Mouse (Mus musculus) megakaryocyte, adult 5-6 weeks (primary cell): ENCODE measurements around the gene Prpsap1. TPM values are rescaled to one million over a fixed set of nuclear protein-coding genes. Genes with fewer than 3 reads are reported as not detected.
"Not testable (repeated sequence)": the region's sequence is repeated elsewhere in the genome, so short reads cannot be mapped to it uniquely, and the experiment has no call there.

ENCODE experiments used
- ATAC-seq: 2 replicates; pipeline ENCODE4 v1.8.0; 2016; ENCODE audit warnings: mild to moderate bottlenecking, inconsistent platforms; ENCODE audit not compliant: poor library complexity, severe bottlenecking
- total RNA-seq, 2 experiments: library from RNA; stranded (forward) in 1 of 2; stranded (reverse) in 1 of 2; fragments of 153-499, 151-499 nt in 1 of 2; fragments of 221-1000, 200-1000 nt in 1 of 2; gene quantifications; 2 replicates each; pipeline versions ENCODE4 v1.2.3 to v1.2.4; 2015 to 2017

Gene Prpsap1
- total RNA-seq, 2 experiments from 2014 or later = 32.6 to 34.6 TPM

DNA sequence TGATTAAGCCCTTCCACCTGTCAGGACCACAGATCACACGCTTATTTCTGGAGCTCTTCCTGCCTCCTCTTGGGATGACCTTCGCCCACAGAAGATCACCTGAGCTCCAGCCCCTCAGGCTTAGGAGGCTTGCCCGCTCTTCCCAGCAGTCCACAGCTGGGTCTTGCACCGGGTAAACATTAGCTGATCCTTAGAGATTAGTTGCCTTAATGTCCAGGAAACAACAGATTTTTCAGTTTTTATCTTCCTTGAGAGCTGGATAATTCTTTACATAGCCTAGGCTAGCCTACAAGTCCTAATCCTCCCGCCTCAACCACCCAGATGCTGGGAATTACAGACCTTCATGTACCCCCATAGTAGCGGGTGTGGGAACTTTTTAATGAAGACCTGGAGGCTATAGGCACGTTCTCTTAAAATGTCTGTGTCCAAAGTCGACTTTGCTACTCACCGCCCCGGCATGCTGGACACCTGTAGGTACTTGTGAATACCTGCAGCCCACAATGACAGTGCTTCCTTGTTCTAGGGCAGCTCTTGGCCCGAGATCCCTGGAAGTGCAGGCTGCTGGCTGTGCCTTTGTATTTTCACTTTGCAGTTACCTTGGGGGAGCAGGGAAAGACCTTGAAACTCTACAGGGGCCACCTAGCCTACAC is 62.4 kb downstream of the Prpsap1 start:
- no peak for ATAC-seq

DNA sequence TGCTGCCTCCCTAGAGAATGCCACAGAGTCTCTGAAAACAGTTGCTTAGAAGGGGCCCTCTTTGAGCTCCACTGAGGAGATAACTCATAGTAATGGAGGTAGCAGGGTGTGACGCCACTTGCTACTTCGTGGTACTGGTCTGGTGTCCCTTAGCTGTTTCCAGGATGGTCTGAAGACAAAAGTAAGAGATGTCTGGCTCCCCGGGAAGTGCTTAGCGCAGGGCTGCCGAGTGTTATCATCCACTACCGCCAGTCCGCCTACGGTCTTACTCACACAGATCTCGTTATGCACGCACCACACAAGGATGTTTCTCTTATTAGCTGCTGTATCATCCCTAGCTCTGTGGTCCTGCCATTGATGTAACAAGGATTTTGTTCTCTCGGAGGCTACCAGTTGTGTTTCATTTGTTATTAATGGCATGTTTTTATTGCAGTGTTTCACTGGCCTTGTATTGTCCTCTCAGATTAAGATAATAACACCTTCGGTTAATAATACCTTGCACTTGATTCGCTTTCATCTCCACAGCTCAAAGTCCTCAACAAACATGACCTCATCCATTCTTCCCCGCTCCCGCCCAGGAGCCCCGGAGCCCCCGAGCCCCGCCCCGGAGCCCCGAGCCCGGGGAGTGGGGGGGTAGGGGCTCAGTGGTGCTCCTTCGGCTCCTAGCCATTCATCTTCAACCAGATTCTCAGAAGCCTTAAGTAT is 63.1 kb downstream of the Prpsap1 start:
- no peak for ATAC-seq

DNA sequence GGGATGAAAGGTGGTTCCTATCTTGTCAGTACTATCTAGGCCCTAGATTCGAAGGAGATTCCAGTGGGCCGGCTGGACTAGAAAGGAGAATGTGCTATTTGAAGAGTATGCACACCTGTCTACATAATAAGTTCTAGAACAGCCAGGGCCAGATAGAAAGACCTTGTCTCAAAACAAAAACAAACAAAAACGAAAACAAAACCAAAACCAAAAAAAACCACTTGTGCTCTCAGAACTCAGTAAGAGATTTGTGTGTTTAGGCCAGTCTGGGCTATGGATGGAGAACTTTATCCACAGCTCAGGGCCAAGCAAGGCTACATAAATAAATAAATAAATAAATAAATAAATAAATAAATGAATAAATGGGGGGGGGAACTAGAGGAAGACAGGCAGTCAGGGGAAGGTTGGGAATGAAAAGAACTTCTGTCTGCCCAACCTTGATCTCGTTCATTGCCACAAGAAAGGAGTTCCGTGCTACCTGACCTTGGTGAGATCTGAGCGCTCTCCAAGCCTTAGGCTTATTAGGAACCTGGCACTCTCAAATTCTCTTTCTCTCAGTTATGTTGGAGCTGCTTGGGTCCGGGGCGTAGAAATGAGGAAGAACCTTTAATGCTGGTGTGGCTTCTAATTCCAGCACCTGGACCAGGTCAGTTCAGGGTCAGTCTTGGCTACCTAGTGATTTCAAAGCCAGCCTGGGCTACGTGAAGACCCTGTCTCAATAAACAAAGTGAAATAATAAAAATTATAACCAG is 64.0 kb downstream of the Prpsap1 start:
- ATAC-seq = no peak

DNA sequence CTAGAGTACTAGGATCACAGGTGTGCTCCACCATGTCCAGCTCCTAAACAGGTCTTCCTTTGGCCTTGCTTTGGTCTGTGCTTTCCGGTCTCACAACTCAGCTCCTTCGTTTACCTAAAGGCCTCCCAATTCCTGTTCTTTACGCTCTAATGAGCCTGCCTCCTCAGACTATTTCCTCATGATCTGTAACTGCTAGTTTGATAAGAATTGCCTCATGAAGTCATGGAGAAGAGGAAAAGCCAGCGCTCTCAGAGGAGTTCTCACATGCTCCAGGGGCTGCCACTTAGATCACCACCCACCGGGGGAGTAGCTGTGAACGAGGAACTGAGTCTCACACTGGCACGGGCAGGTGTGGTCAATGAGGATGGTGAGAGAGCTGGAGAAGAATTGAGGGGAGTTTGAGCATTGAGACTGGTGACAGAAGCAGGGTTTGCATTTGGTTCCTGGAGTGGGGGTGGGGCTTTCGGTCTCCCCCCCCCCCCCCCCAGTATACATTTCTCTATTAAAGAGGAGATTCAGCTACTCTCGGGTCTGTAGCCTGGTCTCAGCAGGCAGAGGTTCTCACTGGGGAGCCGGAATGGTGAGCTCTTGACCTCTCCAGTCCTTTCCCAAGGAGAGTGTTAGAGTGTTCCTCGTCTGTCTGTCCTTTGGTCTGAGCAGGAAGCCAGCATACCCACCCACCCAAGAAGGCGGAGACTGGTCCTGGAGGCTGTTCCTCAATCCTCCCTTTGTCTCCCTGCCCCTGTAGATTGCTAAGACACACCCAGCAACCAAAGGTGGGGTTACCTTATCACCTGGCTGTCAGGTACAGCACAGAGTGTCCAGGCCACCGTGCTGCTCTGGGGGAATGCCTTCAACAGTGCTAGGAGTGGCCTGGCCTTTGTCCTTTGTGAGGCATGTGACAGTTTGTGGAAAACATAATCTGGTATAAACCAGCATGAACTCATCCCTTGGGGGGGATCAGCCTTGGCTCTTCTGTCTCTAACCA is 64.8 kb downstream of the Prpsap1 start:
- ATAC-seq = no peak

DNA sequence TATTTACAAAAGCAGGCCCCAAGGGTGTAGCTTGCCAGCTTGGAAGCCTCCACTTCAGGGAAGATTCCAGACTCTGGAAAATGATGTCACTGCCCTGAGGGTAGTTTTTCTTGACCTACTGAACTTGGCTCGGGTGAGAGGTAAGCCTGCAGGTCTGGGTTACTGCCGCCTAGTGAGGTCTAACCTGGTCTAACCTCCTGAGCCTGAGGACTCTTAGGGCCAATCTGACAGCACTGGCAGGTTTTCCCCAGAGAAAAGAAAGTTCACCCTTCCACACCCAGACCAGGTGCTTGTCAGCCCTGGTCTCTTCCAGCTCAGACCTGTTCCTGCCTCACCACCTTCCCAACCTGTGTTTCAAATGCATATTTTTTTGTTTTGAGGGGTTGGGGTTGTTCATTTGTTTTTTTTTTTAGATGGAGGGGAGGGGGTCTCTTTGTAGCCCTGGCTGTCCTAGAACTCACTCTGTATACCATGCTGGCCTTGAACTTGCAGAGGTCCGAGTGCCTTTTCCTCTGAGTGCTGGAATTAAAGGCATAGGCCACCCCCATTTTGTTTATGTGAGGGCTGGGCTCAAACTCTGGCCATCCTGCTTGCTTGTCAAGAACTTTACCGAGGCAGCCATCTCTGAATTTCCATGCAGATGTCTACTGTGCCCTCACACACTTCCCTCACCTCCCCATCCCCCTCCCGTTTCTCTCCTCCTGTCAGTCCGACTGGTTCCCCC is 67.0 kb downstream of the Prpsap1 start:
- ATAC-seq = no peak

DNA sequence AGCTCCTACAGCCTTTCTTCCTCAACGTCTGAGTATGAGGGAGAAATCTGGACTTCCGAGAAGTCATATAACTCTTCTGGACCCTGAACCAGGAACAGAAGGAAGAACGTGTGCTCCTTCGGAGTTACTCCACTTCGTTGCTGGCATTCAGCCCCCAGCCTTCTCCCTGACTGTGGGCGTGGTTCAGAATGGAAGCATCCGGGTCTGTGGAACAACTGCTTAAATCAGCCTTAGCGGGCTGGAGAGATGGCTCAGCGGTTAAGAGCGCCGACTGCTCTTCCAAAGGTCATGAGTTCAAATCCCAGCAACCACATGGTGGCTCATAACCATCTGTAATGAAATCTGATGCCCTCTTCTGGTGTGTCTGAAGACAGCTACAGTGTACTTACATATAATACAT is 67.7 kb downstream of the Prpsap1 start:
- not testable (repeated sequence) for ATAC-seq

DNA sequence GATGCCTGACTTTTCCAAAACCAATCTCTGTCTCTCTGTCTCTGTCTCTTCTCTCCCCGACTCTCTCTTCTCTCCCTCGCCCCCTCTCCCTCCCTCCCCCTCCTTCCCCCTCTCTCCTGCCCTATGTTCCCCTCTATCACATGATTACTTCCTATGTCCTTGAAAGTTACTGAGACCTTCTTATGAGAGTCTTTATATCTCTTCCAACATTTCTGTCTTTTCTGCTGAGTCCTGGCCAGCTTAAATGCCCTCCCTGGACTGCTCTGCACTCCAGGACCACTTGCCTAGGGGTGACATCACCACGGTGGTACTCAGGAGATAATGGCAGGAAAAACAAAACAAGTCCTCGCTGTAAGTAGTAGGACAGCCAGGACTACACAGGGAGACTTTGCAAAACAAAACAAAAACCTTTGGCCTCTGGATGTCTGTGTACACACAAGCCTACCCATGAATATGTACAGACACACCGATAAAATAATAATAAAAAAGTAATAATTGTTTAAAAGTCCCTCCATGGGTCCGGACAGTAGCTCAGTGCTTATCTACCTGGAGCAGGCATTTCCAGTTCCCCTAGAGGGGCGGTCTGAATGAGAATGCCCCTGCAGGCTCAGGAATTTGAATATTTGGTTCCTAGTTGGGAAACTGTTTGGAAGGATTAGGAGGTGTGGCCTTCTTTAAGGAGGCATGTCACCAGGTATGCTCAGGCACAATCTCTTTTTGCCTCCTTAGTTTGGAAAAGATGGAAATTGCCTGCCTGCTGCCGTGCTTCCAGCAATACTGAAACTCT is 69.2 kb downstream of the Prpsap1 start:
- ATAC-seq = no peak

DNA sequence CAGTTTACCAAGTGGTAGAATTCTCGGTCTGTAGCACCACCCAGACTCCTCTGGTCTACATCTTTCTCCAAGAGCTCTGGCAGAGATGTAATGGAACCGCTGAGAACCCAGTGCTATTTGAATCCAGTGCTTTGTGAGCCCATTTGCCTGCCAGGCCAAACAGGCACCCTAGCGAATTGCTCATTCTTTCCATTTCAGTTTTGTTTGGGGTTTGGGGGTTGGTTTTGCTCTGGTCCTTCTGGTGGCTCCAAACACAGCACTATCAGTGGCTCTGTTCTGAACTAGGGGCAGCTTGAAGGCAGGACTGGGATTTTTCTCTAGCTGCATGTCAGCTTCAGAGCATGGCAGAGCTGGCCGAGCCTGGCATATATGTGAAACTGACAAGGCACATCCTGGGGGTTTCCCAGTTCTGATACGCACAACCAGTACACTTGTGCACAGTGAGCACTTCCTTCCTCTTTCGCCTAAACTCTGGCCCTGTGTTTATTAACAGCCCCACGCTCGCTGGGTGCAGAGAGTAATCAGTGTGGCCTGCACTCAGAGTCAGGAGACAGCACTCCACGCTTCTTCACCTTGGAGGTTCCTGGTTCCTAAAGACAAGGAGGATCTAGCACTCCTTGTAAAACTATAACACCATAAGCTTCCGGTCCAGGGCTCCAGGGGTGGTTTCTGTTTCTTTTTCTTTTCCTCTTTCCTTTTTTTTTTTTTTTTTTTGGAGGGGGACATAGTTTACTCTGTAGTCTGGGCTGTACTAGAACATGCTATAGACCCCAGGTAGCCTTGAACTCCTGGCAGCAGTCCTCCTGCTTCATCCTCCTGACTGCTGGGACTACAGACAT is 70.0 kb downstream of the Prpsap1 start:
- peak; percentile 95 for ATAC-seq

DNA sequence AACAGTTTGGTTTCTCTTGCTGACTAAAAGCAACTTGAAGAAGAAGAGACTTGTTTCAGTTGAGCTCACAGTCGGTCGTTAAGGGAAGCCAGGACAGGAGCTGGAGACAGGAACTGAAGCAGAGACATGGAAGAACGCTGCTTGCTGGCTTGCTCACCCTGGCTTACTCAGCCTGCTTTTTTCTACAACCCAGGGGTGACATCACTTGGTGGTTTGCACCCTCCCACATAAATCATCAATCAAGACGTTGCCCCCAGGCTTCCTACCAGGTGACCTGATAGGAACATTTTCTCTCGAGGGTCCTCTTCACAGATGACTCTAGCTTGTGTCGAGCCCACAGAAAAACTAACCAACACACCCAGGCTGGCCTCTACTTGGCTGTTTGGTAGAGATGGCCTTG is 70.8 kb downstream of the Prpsap1 start:
- no peak for ATAC-seq

DNA sequence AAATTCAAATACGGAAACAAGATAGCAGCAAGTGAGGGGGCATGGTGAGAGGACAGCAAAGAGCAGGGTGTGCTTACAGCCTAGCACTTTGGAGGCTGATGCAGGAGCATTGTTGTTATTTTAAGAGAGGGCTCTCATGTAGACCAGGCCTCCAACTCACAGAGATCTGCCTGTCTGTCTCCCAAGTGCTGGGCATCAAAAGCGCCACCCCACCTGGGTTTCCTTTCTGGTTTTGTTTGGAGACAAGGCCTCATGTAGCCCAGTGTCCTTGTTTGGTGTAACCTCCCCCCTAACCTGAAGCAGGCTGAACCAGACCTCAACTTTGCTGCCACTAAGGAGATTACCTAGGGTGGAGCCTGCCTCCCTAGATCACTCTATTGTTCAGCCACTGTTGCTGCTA is 71.4 kb downstream of the Prpsap1 start:
- no peak for ATAC-seq

DNA sequence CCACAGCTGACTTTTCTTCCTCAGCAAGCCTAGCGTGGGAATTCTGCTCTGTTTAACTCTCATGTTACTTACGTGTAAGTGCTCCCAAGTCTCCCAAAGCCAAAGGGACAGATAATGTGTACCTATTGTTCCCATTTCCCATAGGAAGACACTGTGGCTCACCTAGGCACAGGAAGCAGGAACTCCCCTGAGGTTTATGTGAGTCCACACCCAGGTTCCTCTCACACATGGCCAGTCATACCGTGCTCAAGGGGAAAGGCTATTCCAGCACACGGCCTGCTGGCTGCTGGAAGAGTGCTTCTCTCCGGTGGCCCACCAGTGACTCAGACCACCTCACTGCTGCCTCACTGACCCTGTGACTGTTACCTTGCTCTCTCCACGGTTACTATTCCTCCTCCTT is 72.9 kb downstream of the Prpsap1 start:
- ATAC-seq = no peak

Other genes with a start within 250 kb of the Prpsap1 start
- gene Srp68, start 220.0 kb downstream of the Prpsap1 start, total RNA-seq (2015) = 17.4 and 21.0 TPM in 2 replicates
- 17.8 and 19.3 TPM in 2 replicates for gene Srp68, start 220.0 kb downstream of the Prpsap1 start, total RNA-seq (2017)
- not detected in 2 replicates for gene Galr2, start 213.3 kb downstream of the Prpsap1 start, total RNA-seq (2015)
- 0.07 TPM in 1 of 2 replicates, not detected in the other for gene Galr2, start 213.3 kb downstream of the Prpsap1 start, total RNA-seq (2017)
- 29.2 and 34.8 TPM in 2 replicates for gene Exoc7, start 187.0 kb downstream of the Prpsap1 start, total RNA-seq (2015)
- 20.3 and 27.3 TPM in 2 replicates for gene Exoc7, start 187.0 kb downstream of the Prpsap1 start, total RNA-seq (2017)
- gene Foxj1, start 158.8 kb downstream of the Prpsap1 start, total RNA-seq (2015) = not detected in 2 replicates
- not detected in 2 replicates for gene Foxj1, start 158.8 kb downstream of the Prpsap1 start, total RNA-seq (2017)
- gene Rnf157, start 81.2 kb downstream of the Prpsap1 start, total RNA-seq (2015) = 6.2 and 7.0 TPM in 2 replicates
- 5.7 and 7.1 TPM in 2 replicates for gene Rnf157, start 81.2 kb downstream of the Prpsap1 start, total RNA-seq (2017)
- 94.1 and 112 TPM in 2 replicates for gene Ubald2, start 60.1 kb downstream of the Prpsap1 start, total RNA-seq (2015)
- 58.4 and 64.0 TPM in 2 replicates for gene Ubald2, start 60.1 kb downstream of the Prpsap1 start, total RNA-seq (2017)
- gene Qrich2, start 28.0 kb downstream of the Prpsap1 start, total RNA-seq (2015) = not detected in 2 replicates
- 0.18 and 0.65 TPM in 2 replicates for gene Qrich2, start 28.0 kb downstream of the Prpsap1 start, total RNA-seq (2017)
- gene Sphk1, start 36.7 kb upstream of the Prpsap1 start, total RNA-seq (2015) = 0.60 and 2.2 TPM in 2 replicates
- gene Sphk1, start 36.7 kb upstream of the Prpsap1 start, total RNA-seq (2017) = 1.7 and 2.1 TPM in 2 replicates
- gene Ube2o, start 87.2 kb upstream of the Prpsap1 start, total RNA-seq (2015) = 2.9 and 6.6 TPM in 2 replicates
- 4.8 and 7.7 TPM in 2 replicates for gene Ube2o, start 87.2 kb upstream of the Prpsap1 start, total RNA-seq (2017)
- not detected in 2 replicates for gene Aanat, start 92.2 kb upstream of the Prpsap1 start, total RNA-seq (2015)
- not detected in 2 replicates for gene Aanat, start 92.2 kb upstream of the Prpsap1 start, total RNA-seq (2017)
- gene Rhbdf2, start 132.8 kb upstream of the Prpsap1 start, total RNA-seq (2015) = 20.9 and 21.8 TPM in 2 replicates
- gene Rhbdf2, start 132.8 kb upstream of the Prpsap1 start, total RNA-seq (2017) = 16.2 TPM in 2 replicates
- 0.80 TPM in 1 of 2 replicates, not detected in the other for gene Prcd, start 159.3 kb upstream of the Prpsap1 start, total RNA-seq (2015)
- gene Prcd, start 159.3 kb upstream of the Prpsap1 start, total RNA-seq (2017) = not detected in 2 replicates
- gene Cygb, start 160.1 kb upstream of the Prpsap1 start, total RNA-seq (2015) = not detected in 2 replicates
- gene Cygb, start 160.1 kb upstream of the Prpsap1 start, total RNA-seq (2017) = not detected in 2 replicates